16 mouse cellular contexts compared by ENCODE assay signal in genomic region chr13:29353888-29354415, GRCm38 (mm10).
"Had no signal": no experiment of that assay in that cellular context is flagged by ENCODE, and none has a peak within 500 bp of the region (broad histone marks: within the 10 kb centered on the region; RNA-seq: fewer than 3 reads in every experiment).

No protein-coding gene starts in this region.

- DNase-seq: kidney, adult 18-20 months; kidney, postnatal 25 days; lung, adult 18-20 months; lung, postnatal 4 days; midbrain, embryonic 14.5 days; right cerebral cortex, adult 18-20 months; right cerebral cortex, postnatal 25 days; thymus, postnatal 25 days had no signal

- H3K9me3 ChIP-seq: intestine, embryonic 15.5 days; limb, embryonic 13.5 days; midbrain, embryonic 10.5 days; neural tube, embryonic 12.5 days had no signal

- H3K4me2 ChIP-seq: intestine, embryonic 15.5 days; limb, embryonic 13.5 days; neural tube, embryonic 12.5 days had no signal

- ATAC-seq: intestine, embryonic 15.5 days; lung, postnatal 0 days had no signal

- H3K36me3 ChIP-seq: intestine, embryonic 15.5 days; limb, embryonic 13.5 days; midbrain, embryonic 10.5 days; neural tube, embryonic 12.5 days had no signal

- H3K9ac ChIP-seq: intestine, embryonic 15.5 days; limb, embryonic 13.5 days; liver, embryonic 14.5 days; neural tube, embryonic 12.5 days had no signal

- H3K27ac ChIP-seq: intestine, embryonic 15.5 days; layer of hippocampus, adult 2 months; limb, embryonic 13.5 days; liver, embryonic 14.5 days; midbrain, embryonic 10.5 days; neural tube, embryonic 12.5 days had no signal

- H3K27me3 ChIP-seq: intestine, embryonic 15.5 days; limb, embryonic 13.5 days; neural tube, embryonic 12.5 days had no signal

- H3K4me3 ChIP-seq: intestine, embryonic 15.5 days; layer of hippocampus, adult 2 months; limb, embryonic 13.5 days; midbrain, embryonic 10.5 days; myocyte; neural tube, embryonic 12.5 days had no signal
